Mouse (Mus musculus): Measurements from ENCODE around the gene Tubd1. TPM values are rescaled to one million over a fixed set of nuclear protein-coding genes. Genes with fewer than 3 reads are reported as not detected.

Gene Tubd1
- polyA plus RNA-seq, 1 experiment = 6.6 TPM

- Histone ChIP-seq H3K27me3 (ENCODE audit: control insufficient read depth, insufficient read depth, insufficient read length) (no peaks in the 10 kb centered on the region), H3K36me3 (ENCODE audit: control insufficient read depth, insufficient read depth) (no peaks in the 10 kb centered on the region), H3K4me3 (no peak overlapping the region), H3K79me2 (ENCODE audit: control insufficient read depth, insufficient read depth) (no peaks in the 10 kb centered on the region), H3K4me2 (ENCODE audit: low read depth) (peak overlapping the region; percentile 68), H3ac (ENCODE audit: control insufficient read depth, insufficient read length) (no peak overlapping the region)
- TF ChIP-seq MYOD1 (IDR thresholded peaks at IDR 0.05; ENCODE audit: control insufficient read depth in 1 of 3, insufficient read length in 2 of 3, low read depth in 2 of 3) = no peak
- TF ChIP-seq MAX (IDR thresholded peaks at IDR 0.05; ENCODE audit: low read depth) = no peak
- no peak for TF ChIP-seq SRF (IDR thresholded peaks at IDR 0.05; ENCODE audit: control insufficient read depth, insufficient read length, low read depth)
- TF ChIP-seq REST (IDR thresholded peaks at IDR 0.05; ENCODE audit: insufficient read depth, insufficient read length) = no peak
- no peak for TF ChIP-seq TCF12 (IDR thresholded peaks at IDR 0.05; ENCODE audit: insufficient read depth, poor library complexity, severe bottlenecking)
- no peak for TF ChIP-seq E2F4 (IDR thresholded peaks at IDR 0.05; ENCODE audit: insufficient read depth)
- TF ChIP-seq POLR2AphosphoS2 (IDR thresholded peaks at IDR 0.05; ENCODE audit: insufficient read length, low read depth) = no peak
- no peak for TF ChIP-seq TCF3 (IDR thresholded peaks at IDR 0.05; ENCODE audit: insufficient read length, low read depth)
- no peak for TF ChIP-seq CEBPB (IDR thresholded peaks at IDR 0.05; ENCODE audit: insufficient read depth, poor library complexity, severe bottlenecking)
- no peak for TF ChIP-seq USF1 (IDR thresholded peaks at IDR 0.05; ENCODE audit: low read depth)
- TF ChIP-seq POLR2A (IDR thresholded peaks at IDR 0.05; ENCODE audit: insufficient read length, low read depth) = no peak
- TF ChIP-seq MYOG (IDR thresholded peaks at IDR 0.05; ENCODE audit: control insufficient read depth in 1 of 3, insufficient read depth in 1 of 3, insufficient read length in 2 of 3, low read depth in 2 of 3) = no peak
Measured at GRCm38 (mm10) chr11:86571047-86571855, 26.5 kb downstream of the Tubd1 start.

- no peaks in the 10 kb centered on the region for H3K36me3 ChIP-seq (ENCODE audit: control insufficient read depth, insufficient read depth)
- H3K4me2 ChIP-seq (ENCODE audit: low read depth) = no peak overlapping the region
- no peak overlapping the region for H3ac ChIP-seq (ENCODE audit: control insufficient read depth, insufficient read length)
- no peaks in the 10 kb centered on the region for H3K27me3 ChIP-seq (ENCODE audit: control insufficient read depth, insufficient read depth, insufficient read length)
- H3K79me2 ChIP-seq (ENCODE audit: control insufficient read depth, insufficient read depth) = no peaks in the 10 kb centered on the region
- TF ChIP-seq POLR2A (IDR thresholded peaks at IDR 0.05; ENCODE audit: insufficient read length, low read depth) (no peak), REST (IDR thresholded peaks at IDR 0.05; ENCODE audit: insufficient read depth, insufficient read length) (no peak), POLR2AphosphoS2 (IDR thresholded peaks at IDR 0.05; ENCODE audit: insufficient read length, low read depth) (no peak), MAX (IDR thresholded peaks at IDR 0.05; ENCODE audit: low read depth) (no peak), USF1 (IDR thresholded peaks at IDR 0.05; ENCODE audit: low read depth) (no peak), E2F4 (IDR thresholded peaks at IDR 0.05; ENCODE audit: insufficient read depth) (no peak), CEBPB (IDR thresholded peaks at IDR 0.05; ENCODE audit: insufficient read depth, poor library complexity, severe bottlenecking) (no peak), TCF12 (IDR thresholded peaks at IDR 0.05; ENCODE audit: insufficient read depth, poor library complexity, severe bottlenecking) (no peak), MYOD1 (IDR thresholded peaks at IDR 0.05; ENCODE audit: control insufficient read depth in 1 of 3, insufficient read length in 2 of 3, low read depth in 2 of 3) (no peak), TCF3 (IDR thresholded peaks at IDR 0.05; ENCODE audit: insufficient read length, low read depth) (no peak)
- no peak overlapping the region for H3K4me3 ChIP-seq
Measured at GRCm38 (mm10) chr11:86571871-86572270, 27.1 kb downstream of the Tubd1 start.

- Histone ChIP-seq H3K4me3 (no peak overlapping the region), H3K79me2 (ENCODE audit: control insufficient read depth, insufficient read depth) (no peaks in the 10 kb centered on the region), H3K4me2 (ENCODE audit: low read depth) (no peak overlapping the region), H3K36me3 (ENCODE audit: control insufficient read depth, insufficient read depth) (no peaks in the 10 kb centered on the region), H3ac (ENCODE audit: control insufficient read depth, insufficient read length) (no peak overlapping the region), H3K27me3 (ENCODE audit: control insufficient read depth, insufficient read depth, insufficient read length) (no peaks in the 10 kb centered on the region)
- TF ChIP-seq POLR2A (IDR thresholded peaks at IDR 0.05; ENCODE audit: insufficient read length, low read depth) (no peak), USF1 (IDR thresholded peaks at IDR 0.05; ENCODE audit: low read depth) (no peak), E2F4 (IDR thresholded peaks at IDR 0.05; ENCODE audit: insufficient read depth) (no peak), MYOD1 (IDR thresholded peaks at IDR 0.05; ENCODE audit: control insufficient read depth in 1 of 3, insufficient read length in 2 of 3, low read depth in 2 of 3) (no peak), CEBPB (IDR thresholded peaks at IDR 0.05; ENCODE audit: insufficient read depth, poor library complexity, severe bottlenecking) (no peak), MYOG (IDR thresholded peaks at IDR 0.05; ENCODE audit: control insufficient read depth in 1 of 3, insufficient read depth in 1 of 3, insufficient read length in 2 of 3, low read depth in 2 of 3) (no peak), SRF (IDR thresholded peaks at IDR 0.05; ENCODE audit: control insufficient read depth, insufficient read length, low read depth) (no peak), MAX (IDR thresholded peaks at IDR 0.05; ENCODE audit: low read depth) (no peak), TCF12 (IDR thresholded peaks at IDR 0.05; ENCODE audit: insufficient read depth, poor library complexity, severe bottlenecking) (no peak), POLR2AphosphoS2 (IDR thresholded peaks at IDR 0.05; ENCODE audit: insufficient read length, low read depth) (no peak), TCF3 (IDR thresholded peaks at IDR 0.05; ENCODE audit: insufficient read length, low read depth) (no peak), REST (IDR thresholded peaks at IDR 0.05; ENCODE audit: insufficient read depth, insufficient read length) (no peak)
Measured at GRCm38 (mm10) chr11:86572623-86573022, 27.8 kb downstream of the Tubd1 start.

- Histone ChIP-seq H3K4me2 (ENCODE audit: low read depth) (no peak overlapping the region), H3K79me2 (ENCODE audit: control insufficient read depth, insufficient read depth) (no peaks in the 10 kb centered on the region), H3K36me3 (ENCODE audit: control insufficient read depth, insufficient read depth) (no peaks in the 10 kb centered on the region), H3ac (ENCODE audit: control insufficient read depth, insufficient read length) (no peak overlapping the region), H3K27me3 (ENCODE audit: control insufficient read depth, insufficient read depth, insufficient read length) (no peaks in the 10 kb centered on the region), H3K4me3 (no peak overlapping the region)
- TF ChIP-seq POLR2AphosphoS2 (IDR thresholded peaks at IDR 0.05; ENCODE audit: insufficient read length, low read depth) (no peak), CEBPB (IDR thresholded peaks at IDR 0.05; ENCODE audit: insufficient read depth, poor library complexity, severe bottlenecking) (no peak), TCF12 (IDR thresholded peaks at IDR 0.05; ENCODE audit: insufficient read depth, poor library complexity, severe bottlenecking) (no peak), MYOD1 (IDR thresholded peaks at IDR 0.05; ENCODE audit: control insufficient read depth in 1 of 3, insufficient read length in 2 of 3, low read depth in 2 of 3) (no peak), POLR2A (IDR thresholded peaks at IDR 0.05; ENCODE audit: insufficient read length, low read depth) (no peak), MAX (IDR thresholded peaks at IDR 0.05; ENCODE audit: low read depth) (no peak), E2F4 (IDR thresholded peaks at IDR 0.05; ENCODE audit: insufficient read depth) (no peak), SRF (IDR thresholded peaks at IDR 0.05; ENCODE audit: control insufficient read depth, insufficient read length, low read depth) (no peak), REST (IDR thresholded peaks at IDR 0.05; ENCODE audit: insufficient read depth, insufficient read length) (no peak), TCF3 (IDR thresholded peaks at IDR 0.05; ENCODE audit: insufficient read length, low read depth) (no peak), USF1 (IDR thresholded peaks at IDR 0.05; ENCODE audit: low read depth) (no peak), MYOG (IDR thresholded peaks at IDR 0.05; ENCODE audit: control insufficient read depth in 1 of 3, insufficient read depth in 1 of 3, insufficient read length in 2 of 3, low read depth in 2 of 3) (no peak)
Measured at GRCm38 (mm10) chr11:86573646-86574231, 28.9 kb downstream of the Tubd1 start.
